Mouse (Mus musculus) embryo, embryonic 10 days (tissue): ENCODE measurements around the gene Imp3.
"Not testable (repeated sequence)": the region's sequence is repeated elsewhere in the genome, so short reads cannot be mapped to it uniquely, and the experiment has no call there.

Experiments used
- DNase-seq: peaks from one replicate; pipeline ENCODE4 v3.0.0-alpha.2; 2015; ENCODE audit warnings: low spot score

Imp3 gene

DNA sequence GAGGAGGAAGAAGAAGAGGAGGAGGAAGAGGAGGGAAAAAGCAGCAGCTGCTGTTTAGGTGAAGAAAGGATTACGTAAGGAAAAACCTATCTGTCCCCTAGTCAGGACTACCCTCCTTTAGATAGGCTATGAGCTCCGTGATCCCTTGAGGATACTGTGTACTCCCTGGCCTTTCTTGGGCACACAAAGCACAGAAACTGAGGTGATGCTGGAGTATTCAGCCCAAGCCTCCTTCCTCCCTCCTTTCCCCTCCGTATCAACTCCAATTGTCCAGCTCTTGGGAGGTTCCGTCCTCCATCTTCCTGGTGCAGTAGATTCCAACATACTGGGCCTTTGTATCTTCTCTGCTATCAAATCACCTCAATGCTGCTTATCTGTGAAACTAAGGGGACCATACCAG lies 14.5 kb upstream of the Imp3 start:
- no peak for DNase-seq

DNA sequence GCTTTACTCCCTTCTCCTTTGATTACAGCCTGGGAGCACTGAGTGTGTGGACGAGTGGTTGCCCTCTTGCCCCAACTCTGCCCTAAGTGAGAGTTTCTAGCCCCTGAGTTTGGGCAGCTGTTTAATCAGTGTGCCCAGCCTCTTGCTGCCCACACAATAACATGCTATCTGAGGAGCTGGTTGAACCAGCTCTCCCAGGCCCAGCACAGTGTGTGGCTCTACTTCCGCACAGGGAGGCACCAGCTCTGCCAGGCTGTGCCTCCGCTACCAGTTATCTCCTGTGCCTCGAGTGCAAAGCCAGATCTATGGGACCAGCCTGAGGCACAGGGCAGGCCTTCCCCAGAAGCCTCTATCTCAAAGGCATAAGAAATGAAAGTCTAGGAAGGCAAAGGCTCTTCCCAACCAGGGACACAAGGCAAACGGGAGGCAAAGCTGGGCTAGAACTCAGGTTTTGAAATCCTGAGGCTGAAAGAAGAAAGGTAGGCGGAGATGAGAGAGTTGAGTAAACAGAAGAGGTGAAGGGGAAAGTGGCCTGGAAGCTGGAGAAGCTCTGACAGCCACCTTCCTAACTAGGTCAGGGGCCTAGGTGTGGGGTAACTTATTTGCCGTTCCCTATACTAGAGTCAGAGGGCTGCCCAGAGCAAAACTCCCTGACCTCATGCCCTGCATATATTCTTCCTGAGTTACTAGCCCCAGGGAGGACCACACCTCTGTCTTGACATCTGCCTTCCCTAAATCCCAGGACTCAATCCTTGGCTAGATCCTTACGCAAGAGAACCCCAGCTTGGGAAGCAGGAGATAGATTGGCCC lies 13.2 kb upstream of the Imp3 start:
- no peak for DNase-seq

- DNase-seq: peak; percentile 62
These were observed 12.6 kb upstream of the Imp3 start for GRCm38 (mm10) chr9:56924651-56925027.

- DNase-seq: no peak
These were observed 11.8 kb upstream of the Imp3 start for GRCm38 (mm10) chr9:56925291-56926024.

DNA sequence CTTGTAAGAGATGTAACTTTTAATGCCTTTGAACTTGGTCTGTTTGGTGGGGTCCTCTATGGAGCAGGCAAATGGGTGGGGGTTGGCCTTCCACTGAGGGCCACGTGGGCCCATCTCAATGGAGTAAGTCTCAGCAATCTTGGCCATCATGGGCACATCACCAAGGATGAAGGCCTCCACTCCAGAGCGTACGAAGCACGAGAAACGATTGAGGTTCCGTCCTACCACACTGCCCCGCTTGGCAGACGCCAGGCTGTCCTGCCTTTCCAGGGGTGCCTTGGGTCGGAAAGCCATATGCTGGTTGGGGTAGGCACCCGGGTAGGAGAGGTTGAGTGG lies 11.3 kb upstream of the Imp3 start:
- no peak for DNase-seq

DNA sequence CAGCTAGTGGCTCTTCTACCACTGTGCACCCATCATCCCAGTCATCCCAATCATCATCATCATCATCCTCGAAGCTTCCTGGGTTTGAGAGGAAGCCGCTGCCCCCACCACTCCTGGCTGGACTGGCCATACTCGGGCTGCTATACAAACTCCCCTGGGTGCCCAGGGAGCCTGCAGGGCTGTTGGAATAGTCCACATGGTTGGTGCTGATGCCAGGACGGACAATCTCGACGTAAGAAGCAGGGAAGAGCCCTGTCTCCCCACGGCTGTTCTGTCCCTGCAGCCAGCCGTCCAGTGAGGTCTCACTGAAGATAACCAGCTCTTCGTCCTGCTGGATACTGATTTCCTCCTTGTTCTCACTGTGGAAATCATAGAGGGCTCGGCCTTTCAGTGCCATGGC lies 10.9 kb upstream of the Imp3 start:
- no peak for DNase-seq

DNA sequence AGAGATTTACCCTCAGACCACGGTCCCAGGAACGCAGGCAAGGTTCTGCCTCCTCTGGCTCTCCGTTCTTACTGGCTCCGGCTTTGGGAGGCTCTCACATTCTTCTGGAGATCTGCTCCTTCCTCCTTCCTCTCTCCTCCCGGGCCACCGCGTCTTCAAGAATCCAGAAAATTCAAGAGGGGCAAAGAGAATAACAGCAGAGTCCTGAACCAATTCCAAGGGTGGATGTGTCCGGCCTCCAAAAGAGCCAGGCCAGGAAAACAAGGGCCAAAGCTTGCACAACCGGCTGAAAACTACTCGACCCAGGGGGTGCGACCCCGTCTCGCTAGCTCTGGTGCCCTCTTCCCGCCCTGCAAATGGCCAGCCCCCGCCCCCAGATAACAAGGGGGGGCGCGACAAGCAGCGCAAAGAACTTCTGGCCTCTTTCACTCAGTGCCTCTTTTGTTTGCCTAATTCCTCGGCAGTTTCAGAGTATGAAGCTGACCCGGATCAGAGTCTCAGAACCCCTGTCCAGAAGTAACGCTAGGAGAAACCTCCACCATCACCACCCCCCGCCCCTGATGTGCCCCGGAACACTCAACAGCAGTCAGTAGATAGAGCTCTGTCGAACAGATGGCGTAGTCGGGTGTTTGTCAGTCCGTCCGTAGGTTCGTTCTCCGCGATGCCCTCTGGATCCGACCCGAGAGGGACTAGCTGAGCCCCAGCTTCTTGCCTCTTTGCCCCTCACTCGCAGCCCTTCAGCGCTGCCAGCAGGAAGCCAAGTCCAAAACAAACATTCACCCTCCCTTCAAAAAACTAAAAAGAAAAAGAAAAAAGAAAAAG lies 9.9 kb upstream of the Imp3 start:
- peak; percentile 64 for DNase-seq

DNA sequence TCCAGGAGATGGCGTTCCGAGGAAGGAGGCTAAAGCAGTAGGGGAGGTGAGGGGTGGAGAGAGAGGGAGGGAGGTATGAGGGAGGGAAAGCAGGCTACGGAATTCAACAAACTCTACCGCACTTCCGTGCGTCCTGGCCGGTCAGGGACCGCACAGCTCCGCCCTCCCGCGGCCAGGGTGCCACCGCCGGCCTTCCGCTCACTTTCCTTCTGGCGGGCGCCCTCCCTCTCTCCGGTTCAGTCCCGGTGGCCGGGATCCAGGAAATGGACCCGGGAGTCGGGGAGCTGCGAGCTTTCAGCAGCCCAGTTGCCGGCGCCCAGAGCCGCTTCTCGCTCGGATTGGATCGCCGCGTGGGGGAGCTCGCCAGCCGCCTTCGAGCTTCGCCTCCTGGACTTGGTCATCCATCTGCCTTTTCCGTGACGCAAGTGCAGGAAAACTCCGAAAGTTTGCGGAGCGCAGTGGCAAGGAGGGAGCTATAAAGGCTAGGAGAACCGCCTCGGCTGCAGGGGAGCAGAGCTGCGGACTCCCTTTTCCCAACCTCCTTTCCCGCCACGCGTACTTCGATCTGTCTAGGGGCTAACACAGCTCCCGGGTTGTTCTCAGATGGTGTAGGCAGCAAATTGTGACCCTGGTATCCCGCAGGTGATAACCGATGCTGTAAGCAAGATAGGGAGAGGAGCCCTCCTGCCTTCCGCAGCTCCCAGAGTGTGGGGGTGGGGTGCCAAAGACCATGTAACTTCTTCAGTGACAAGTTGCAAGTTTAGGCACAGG lies 9.0 kb upstream of the Imp3 start, which contains the start of gene Snx33:
Gene Snx33 (minus strand): TSS at position 331 of the 771 bp plus-strand sequence.
- peak; percentile 93 for DNase-seq

GRCm38 (mm10) chr9:56929496-56929895 lies 7.8 kb upstream of the Imp3 start:
- no peak for DNase-seq

GRCm38 (mm10) chr9:56930556-56930955 lies 6.7 kb upstream of the Imp3 start:
- DNase-seq: no peak

DNA sequence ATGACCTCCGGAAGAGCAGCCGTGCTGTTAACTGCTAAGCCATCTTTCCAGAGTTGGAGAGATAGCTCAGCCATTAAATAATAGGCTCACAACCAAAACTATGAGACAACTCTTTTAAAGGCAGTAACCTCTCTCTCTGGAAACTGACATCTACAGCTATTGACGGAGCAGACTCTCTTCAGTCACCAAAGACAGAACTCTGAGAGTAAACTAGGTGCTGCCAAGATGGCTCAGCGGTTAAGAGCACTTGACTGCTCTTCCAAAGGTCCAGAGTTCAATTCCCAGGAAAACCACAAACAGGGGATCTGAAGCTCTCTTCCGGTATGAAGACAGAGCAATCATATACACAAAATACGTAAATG lies 433 bp upstream of the Imp3 start:
- no peak for DNase-seq

DNA sequence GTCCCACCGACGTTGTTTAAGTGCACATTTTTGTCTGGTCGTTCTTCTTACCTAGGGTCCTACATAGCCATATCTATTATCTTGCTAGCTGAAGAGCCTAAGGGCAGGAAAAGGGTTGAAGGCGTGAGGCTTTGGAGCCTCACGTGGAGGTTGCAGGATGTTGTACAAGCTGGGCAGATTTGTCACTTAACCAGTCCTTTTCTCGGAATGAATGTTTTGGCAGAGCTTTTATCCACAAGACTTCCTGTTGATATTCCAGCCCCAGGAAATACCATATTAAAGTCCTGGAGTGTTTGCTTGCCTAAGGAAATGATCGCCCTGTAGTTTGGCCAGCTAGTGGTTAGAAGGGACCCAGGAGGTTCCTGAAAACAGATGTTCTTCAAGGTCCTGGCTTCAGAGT lies 1.1 kb downstream of the Imp3 start:
- DNase-seq: no peak

GRCm38 (mm10) chr9:56947481-56947880 lies 10.2 kb downstream of the Imp3 start:
- DNase-seq: peak; percentile 70

- not testable (repeated sequence) for DNase-seq
These were observed 11.4 kb downstream of the Imp3 start for GRCm38 (mm10) chr9:56948699-56949098.

GRCm38 (mm10) chr9:56949767-56950166 lies 12.5 kb downstream of the Imp3 start:
- DNase-seq: no peak

DNA sequence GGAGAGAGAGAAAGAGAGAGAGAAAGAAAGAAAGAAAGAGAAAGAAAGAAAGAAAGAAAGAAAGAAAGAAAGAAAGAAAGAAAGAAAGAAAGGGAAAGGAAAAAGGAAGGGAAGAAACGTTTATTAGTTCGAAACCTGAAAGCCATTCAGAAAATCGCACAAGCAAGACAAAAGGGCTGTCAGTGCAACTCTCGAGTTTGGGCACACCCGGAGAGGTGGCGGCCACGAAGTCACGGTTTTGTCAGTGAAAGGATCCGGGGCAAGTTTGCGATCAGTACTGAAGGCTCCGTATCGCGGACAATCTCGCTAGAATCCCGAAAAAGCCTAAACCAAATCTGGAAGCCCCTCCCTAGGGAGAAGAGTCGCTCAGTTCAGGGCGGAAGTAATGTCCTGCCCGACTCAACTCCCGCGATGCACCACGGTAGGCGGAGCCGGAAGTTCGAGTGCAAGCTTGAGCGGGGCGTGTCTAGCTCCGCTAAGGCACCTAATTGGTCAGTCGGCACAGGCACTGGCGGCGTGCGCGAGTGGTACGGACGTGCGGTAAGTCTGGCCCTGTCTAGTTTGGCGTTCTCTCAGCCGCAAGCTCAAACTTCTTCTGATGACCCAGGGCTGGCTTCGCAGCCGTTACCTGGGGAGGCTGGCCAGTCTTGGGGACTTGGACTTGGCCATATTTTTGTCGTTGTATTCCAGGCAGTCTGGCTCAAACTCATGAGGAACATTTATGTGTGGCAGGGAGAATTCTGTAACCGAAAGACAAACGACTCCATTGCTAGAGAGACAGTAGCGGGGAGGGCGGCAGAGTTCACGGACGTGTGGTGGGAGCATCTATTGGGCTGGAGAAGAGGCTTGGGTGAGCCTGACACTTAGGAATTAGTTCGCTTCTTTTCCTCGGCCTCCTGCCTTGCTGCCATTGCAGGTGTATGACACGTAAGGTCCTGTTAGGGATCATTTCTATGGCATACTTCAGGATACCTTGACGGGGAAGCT lies 13.4 kb downstream of the Imp3 start, which contains the start of gene Snupn:
Gene Snupn (plus strand): TSS at position 465 of the 987 bp plus-strand sequence.
- peak; percentile 100 for DNase-seq

- no peak for DNase-seq
These were observed 16.3 kb downstream of the Imp3 start for GRCm38 (mm10) chr9:56953562-56953961.

- DNase-seq: no peak
These were observed 19.8 kb downstream of the Imp3 start for GRCm38 (mm10) chr9:56956966-56957675.

DNA sequence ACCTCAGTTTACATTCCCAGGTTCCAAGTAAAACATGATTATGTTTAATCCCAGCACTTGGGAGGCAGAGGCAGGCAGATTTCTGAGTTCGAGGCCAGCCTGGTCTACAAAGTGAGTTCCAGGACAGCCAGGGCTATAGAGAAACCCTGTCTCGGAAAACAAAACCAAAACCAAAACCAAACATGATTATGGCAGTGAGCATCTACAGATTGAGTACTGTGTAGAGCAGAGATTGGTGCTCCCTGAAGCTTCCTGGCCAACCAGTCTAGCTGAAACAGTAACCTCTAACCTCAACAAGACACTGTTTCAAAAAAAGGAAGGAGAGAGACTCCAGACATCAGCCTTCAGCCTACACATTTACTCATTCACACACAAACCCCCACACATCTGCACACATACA lies 21.4 kb downstream of the Imp3 start:
- DNase-seq: no peak

DNA sequence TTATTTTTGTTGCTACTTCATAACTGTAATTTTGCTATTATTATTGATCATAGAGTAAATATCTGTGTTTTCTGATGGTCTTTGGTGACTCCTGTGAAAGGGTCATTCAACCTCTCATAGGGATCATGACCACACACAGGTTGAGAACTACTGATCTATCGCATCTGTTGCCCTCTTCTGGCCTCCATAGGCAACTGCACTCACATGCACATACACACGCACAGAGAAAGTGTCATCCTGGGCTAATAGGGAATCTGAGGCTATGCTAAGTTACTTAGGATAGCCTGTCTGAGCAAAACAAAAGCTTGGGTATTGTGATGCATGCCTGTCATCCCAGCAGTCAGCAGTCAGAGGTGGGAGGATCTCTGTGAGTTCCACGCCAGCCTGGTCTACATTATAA lies 24.3 kb downstream of the Imp3 start:
- no peak for DNase-seq
